Mouse (Mus musculus) thymus, postnatal 25 days (tissue): Measurements from ENCODE around the gene Card19.

Experiments used
- DNase-seq: peaks from one replicate; pipeline ENCODE4 v3.0.0; 2022

The Card19 gene

GRCm38 (mm10) chr13:49192156-49192855, 23.5 kb downstream of the Card19 start:
- no peak for DNase-seq

DNA sequence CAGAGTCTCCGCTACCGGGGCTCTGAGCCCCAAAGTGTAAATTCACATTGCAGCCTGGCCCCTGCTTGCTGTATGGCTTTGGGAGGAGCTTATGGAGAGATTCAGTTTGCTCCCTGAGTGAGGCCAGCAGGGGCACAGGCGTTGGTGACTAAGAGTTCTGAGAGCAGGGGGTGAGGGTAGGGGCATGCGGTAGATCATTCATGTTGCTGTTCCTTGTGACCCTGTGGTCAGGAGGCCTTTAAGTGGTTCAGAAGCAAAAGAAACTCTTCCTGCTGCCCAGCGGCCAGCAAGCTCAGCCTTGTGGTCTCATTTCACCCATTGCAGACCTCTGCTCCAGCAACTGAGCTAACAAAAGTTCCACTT, 24.2 kb downstream of the Card19 start:
- DNase-seq: no peak

GRCm38 (mm10) chr13:49190876-49191672, 24.8 kb downstream of the Card19 start:
- no peak for DNase-seq

DNA sequence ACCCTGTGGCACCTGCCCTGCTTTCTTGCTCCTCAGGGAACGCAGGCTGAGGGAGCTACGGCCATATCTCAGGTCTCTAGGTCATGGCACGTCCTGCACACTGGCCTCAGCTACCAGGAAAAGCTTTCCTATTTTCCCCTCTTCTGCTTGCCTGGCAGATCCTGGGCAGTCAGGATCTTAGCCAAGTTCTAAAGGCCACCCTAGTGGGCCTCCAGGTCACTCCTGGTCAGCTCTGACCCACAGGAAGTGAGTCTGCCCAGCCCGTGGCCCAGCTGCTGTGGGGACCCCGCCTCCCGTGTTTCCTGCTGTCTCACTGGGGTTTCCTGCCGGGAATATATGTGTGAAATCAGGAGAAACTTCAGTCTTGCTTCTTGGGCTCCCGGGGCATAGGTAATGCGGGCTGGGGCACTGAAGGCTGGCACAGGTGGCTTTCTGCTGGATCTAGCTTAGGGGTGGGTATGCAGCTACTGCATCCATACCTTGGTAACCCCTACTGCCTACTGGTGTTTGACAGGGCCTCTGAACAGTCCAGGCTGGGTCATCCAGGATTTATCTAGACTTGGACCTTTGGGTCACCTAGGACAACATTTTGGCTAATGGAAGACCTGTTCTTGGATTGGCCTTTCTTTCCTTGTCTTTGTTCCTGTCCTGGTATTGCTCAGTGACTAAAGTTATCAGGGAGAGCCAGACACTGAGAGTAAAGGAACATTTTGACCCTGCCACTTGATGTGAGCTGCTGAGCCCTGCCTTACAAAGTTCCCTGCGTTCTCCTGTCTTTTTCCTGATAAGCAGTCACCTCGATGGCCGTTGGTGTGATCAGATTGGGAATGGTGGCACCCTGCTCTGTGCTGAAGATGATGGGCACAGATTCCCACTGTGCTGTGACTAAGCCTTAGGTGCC, 25.6 kb downstream of the Card19 start:
- DNase-seq: no peak

DNA sequence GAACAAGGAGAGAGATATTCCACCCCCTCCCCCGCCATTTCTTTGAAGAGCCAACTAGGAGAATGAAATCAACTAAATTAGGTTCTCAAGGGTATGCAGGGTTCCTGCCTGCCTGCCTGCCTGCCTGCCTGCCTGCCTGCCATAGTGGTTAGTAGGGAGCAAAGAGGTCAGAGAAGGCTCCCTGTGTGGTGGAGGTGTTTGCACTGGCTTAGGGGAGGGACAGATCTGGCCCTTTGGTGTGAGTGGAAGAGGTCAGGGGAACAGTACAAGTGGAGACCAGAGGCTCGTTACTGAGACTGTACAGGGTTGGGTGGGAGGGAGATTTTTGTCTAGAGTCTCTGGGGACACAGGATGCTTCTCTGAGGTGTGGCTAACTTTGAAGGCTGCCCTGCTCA, 26.9 kb downstream of the Card19 start:
- no peak for DNase-seq

GRCm38 (mm10) chr13:49188219-49188965, 27.4 kb downstream of the Card19 start:
- no peak for DNase-seq

- peak; percentile 79 for DNase-seq
Measured at GRCm38 (mm10) chr13:49187288-49188218, 28.3 kb downstream of the Card19 start, which contains the start of gene Ninj1. Gene Ninj1 (plus strand): TSS chr13:49187485.

- no peak for DNase-seq
Measured at GRCm38 (mm10) chr13:49186798-49187287, 29.0 kb downstream of the Card19 start.

DNA sequence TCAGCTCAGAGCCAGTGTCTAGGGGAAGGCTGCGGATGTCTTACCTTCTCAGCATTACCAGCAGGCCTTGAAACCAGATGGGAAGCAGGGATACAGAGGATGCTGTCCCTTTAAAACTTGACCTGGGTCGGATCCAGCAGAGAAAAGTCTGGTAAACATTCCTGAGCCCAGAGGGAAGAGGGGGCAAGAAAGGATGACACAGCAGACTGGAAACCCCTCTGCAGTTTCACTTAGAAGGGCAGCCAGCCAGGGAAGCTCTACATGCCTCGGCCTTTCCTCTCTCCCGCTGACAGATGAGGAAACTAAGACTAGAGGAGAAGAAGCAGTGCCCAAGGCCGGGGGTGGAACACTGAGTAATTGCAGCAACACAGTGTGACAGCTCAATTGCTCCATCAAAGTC, 32.2 kb downstream of the Card19 start:
- no peak for DNase-seq

GRCm38 (mm10) chr13:49183161-49183560, 32.7 kb downstream of the Card19 start:
- DNase-seq: no peak

DNA sequence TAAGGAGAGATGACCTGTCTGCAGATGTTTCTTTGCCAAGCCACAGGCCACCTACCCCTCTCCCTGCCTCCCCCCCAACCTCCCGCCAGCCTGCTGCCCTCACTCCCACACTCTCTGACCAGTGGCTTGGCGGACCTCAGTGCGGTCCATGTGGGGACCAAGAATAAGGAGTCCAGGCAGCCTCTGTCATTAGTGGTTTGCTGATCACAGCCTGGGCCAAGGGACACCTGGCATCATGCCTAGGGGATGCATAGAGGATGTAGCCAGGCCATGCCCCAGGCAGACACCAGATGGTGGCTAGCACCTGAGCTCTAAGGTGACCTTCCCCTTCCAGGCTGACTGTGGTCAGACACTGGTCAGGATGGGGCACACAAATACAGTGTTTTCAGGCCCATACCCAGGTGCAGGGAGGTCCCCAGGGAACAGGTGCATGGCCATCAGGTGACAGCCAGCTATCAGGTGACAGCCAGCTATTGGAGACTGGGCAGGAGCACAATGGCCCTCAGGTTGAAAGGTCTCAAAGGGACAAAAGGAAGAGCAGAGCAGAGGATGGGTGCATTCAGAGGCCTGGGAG, 34.3 kb downstream of the Card19 start:
- no peak for DNase-seq

DNA sequence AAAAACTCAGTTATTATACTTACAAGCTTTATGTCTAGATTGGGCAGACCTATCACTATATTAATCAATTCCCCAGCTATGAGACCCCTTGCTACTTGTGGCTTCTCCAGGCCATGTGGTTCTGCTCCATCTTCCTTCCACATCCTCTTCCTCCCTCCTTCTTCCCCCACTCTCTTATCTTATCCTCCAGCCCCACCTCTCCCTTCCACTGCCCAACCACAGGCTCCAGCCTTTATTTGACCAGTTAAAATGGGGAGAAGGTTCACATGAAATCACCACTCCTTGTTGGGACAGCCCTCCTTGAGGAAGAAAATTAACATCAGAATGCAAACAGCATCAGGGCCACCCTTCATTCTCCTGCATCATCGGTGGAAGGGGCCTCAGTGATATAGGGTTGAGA, 35.1 kb downstream of the Card19 start:
- DNase-seq: no peak

DNA sequence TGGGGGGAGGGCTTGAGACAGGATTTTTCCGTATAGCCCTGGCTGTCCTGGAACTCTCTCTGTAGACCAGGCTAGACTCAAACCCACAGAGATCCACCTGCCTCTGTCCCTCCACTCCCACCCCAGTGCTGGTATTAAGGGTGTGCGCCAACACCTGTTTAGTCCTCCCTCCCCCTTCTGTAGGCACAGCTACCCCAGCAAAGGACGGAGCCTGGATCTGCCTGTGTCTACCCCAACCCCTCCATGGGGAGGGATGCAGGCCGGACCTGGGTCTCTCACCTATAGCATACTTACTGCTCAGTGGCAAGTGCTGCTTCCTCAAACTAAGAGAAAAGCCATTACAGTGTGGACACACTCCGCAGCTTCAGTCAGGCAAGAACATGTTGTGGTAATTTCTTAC, 35.6 kb downstream of the Card19 start:
- no peak for DNase-seq

GRCm38 (mm10) chr13:49178839-49179585, 36.8 kb downstream of the Card19 start:
- no peak for DNase-seq

DNA sequence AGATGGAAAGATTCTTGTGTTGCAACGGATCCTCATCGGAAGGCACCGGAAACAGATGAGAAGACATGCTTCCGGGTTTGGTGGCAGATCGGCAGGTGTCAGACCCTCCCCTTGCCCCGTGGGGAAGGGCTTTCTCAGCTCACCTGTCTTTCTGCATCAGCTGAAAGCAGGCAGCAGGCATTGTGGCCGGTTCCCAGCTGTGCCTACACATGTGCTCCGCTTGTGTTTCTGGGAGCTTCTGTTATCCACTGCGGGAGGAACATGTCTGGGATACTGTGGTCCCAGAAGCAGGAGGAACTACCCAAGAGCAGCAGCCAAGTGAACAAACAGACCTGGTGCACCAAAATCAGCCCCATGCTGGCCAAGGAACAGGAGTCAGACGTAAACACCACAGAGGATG, 40.3 kb downstream of the Card19 start:
- no peak for DNase-seq

- DNase-seq: peak; percentile 81
Measured at GRCm38 (mm10) chr13:49172971-49173596, 42.8 kb downstream of the Card19 start.

DNA sequence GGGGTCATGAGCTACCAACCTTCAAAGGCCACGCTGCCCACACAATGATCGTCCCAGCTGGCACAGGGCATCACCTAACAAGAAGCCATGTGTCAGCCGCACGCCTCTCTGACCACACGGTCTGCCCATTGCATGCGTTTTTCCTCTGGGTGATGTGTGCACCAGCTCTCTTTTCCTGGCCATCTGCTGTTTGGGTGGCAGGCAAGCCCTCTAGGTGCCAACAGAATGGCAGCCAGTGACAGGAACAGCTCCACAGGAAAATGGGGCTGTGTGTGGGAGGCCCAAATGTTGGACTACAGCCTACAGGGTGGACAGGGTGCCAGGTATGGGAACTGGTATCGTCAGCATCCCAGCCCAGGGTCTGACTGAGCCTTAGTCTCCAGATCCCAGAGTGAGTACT, 43.5 kb downstream of the Card19 start:
- DNase-seq: no peak

GRCm38 (mm10) chr13:49171729-49172128, 44.1 kb downstream of the Card19 start:
- DNase-seq: no peak

- DNase-seq: no peak
Measured at GRCm38 (mm10) chr13:49170623-49171022, 45.2 kb downstream of the Card19 start.
